Mouse (Mus musculus) embryonic facial prominence, embryonic 14.5 days (tissue): Measurements from ENCODE around the gene Rpl27. TPM values are rescaled to one million over a fixed set of nuclear protein-coding genes. Genes with fewer than 3 reads are reported as not detected.

Experiments
- ATAC-seq: fragments of 200-750 bp; cut with Nextera tagmentation; 2 replicates; pipeline ENCODE4 v1.8.0; 2017; ENCODE audit warnings: low read depth, moderate number of reproducible peaks, moderate TSS enrichment
- DNase-seq: peaks from one replicate; pipeline ENCODE4 v3.0.0-alpha.2; 2015; ENCODE audit warnings: low spot score
- H3K27ac ChIP-seq: fragments of 300-500 bp; sonication (generic); replicated peaks from 2 replicates; pipeline ENCODE4 v1.5.1; 2014; ENCODE audit warnings: low read depth, mild to moderate bottlenecking, low read length, moderate library complexity
- H3K27me3 ChIP-seq: fragments of 300-500 bp; sonication (generic); replicated peaks from 2 replicates; pipeline ENCODE4 v1.6.1; 2014; ENCODE audit warnings: low read length; ENCODE audit not compliant: control insufficient read depth, insufficient read depth
- H3K36me3 ChIP-seq: fragments of 300-500 bp; sonication (generic); 2 replicates; pipeline ENCODE4 v1.6.1; 2014; ENCODE audit warnings: low read length, mixed read lengths; ENCODE audit not compliant: control insufficient read depth, insufficient read depth
- H3K4me1 ChIP-seq: fragments of 300-500 bp; sonication (generic); 2 replicates; pipeline ENCODE4 v1.6.1; 2014; ENCODE audit warnings: antibody characterized with exemption, low read length; ENCODE audit not compliant: control insufficient read depth, insufficient read depth
- H3K4me2 ChIP-seq: fragments of 300-500 bp; sonication (generic); 2 replicates; pipeline ENCODE4 v1.6.1; 2014; ENCODE audit warnings: low read depth, mild to moderate bottlenecking, low read length, moderate library complexity, mixed read lengths
- H3K4me3 ChIP-seq: fragments of 300-500 bp; sonication (generic); 2 replicates; pipeline ENCODE4 v1.5.1; 2014; ENCODE audit warnings: low read depth, mild to moderate bottlenecking, low read length
- H3K9ac ChIP-seq: fragments of 300-500 bp; sonication (generic); 2 replicates; pipeline ENCODE4 v1.6.1; 2014; ENCODE audit warnings: low read depth, mild to moderate bottlenecking, low read length, moderate library complexity, mixed read lengths
- H3K9me3 ChIP-seq: fragments of 300-500 bp; sonication (generic); 2 replicates; pipeline ENCODE4 v1.6.1; 2016; ENCODE audit warnings: low read length; ENCODE audit not compliant: control insufficient read depth
- WGBS: fragments of 180-500 bp; shearing (Covaris S2); extraction: QIAGEN DNeasy Blood & Tissue Kit; methylation state at CpG from one replicate; pipeline ENCODE4 v1.1.7; 2014; 5-methylcytosine and 5-hydroxymethylcytosine counted together
- microRNA-seq: library from miRNA; unstranded; fragments of <30 nt; microRNA quantifications from one replicate; pipeline ENCODE4, GENCODE M21; 2016; ENCODE audit warnings: borderline number of aligned reads
- polyA plus RNA-seq: library from polyadenylated mRNA; unstranded; fragments of >200 nt; fragmentation: Nextera tagmentation; extraction: Ambion mirVana; gene quantifications from 2 replicates; pipeline ENCODE4 v1.2.1, GENCODE M21; 2014

The Rpl27 gene
- polyA plus RNA-seq, 1 experiment from 2014 or later, result 406 TPM

- Histone ChIP-seq H3K9ac (no peak overlapping the region), H3K36me3 (peaks cover 26% of the 10 kb centered on the region; the same call in 1 of the 2 replicates), H3K27ac (no peak overlapping the region), H3K27me3 (no peaks in the 10 kb centered on the region), H3K4me1 (no peaks in the 10 kb centered on the region), H3K9me3 (no peaks in the 10 kb centered on the region), H3K4me2 (no peak overlapping the region), H3K4me3 (no peak overlapping the region)
- no peak for DNase-seq
- 78% methylated on average over 6 of the region's 6 CpGs for WGBS
- no peak for ATAC-seq
Measured at GRCm38 (mm10) chr11:101486126-101486525, 44.0 kb downstream of the Rpl27 start.

Small RNA genes within 50 kb of the gene (microRNA-seq; reads per million reads assigned to microRNA genes)
- 0.83 reads per million for gene Mir6929

Other genes with a start within 250 kb of the Rpl27 start
- 14.8 and 15.5 TPM in 2 replicates for gene Ezh1, start 215.8 kb upstream of the Rpl27 start, polyA plus RNA-seq
- gene Ramp2, start 196.3 kb upstream of the Rpl27 start, polyA plus RNA-seq, result 128 and 154 TPM in 2 replicates
- 111 and 116 TPM in 2 replicates for gene Vps25, start 188.6 kb upstream of the Rpl27 start, polyA plus RNA-seq
- gene Wnk4, start 181.7 kb upstream of the Rpl27 start, polyA plus RNA-seq, result 10.7 and 11.9 TPM in 2 replicates
- 0.90 and 1.6 TPM in 2 replicates for gene Cntd1, start 163.3 kb upstream of the Rpl27 start, polyA plus RNA-seq
- 180 and 181 TPM in 2 replicates for gene Coa3, start 163.2 kb upstream of the Rpl27 start, polyA plus RNA-seq
- 134 and 139 TPM in 2 replicates for gene Becn1, start 140.0 kb upstream of the Rpl27 start, polyA plus RNA-seq
- gene Psme3, start 126.1 kb upstream of the Rpl27 start, polyA plus RNA-seq, result 98.0 and 106 TPM in 2 replicates
- gene Aoc2, start 117.2 kb upstream of the Rpl27 start, polyA plus RNA-seq, result 0.75 and 0.82 TPM in 2 replicates
- 2.0 and 2.4 TPM in 2 replicates for gene Aoc3, start 111.7 kb upstream of the Rpl27 start, polyA plus RNA-seq
- gene G6pc, start 74.7 kb upstream of the Rpl27 start, polyA plus RNA-seq, result not detected in 2 replicates
- gene Aarsd1, start 24.7 kb upstream of the Rpl27 start, polyA plus RNA-seq, result 43.4 and 59.3 TPM in 2 replicates
- 13.4 and 16.0 TPM in 2 replicates for gene Gm27029, start 17.5 kb upstream of the Rpl27 start, polyA plus RNA-seq
- 16.2 and 17.3 TPM in 2 replicates for gene Rundc1, start 17.2 kb upstream of the Rpl27 start, polyA plus RNA-seq
- 35.5 and 37.1 TPM in 2 replicates for gene Ptges3l, start 17.0 kb upstream of the Rpl27 start, polyA plus RNA-seq
- gene Ifi35, start 6.1 kb downstream of the Rpl27 start, polyA plus RNA-seq, result 14.1 and 14.3 TPM in 2 replicates
- 7.4 and 9.8 TPM in 2 replicates for gene Rnd2, start 22.7 kb downstream of the Rpl27 start, polyA plus RNA-seq
- 50.4 and 51.0 TPM in 2 replicates for gene Vat1, start 23.9 kb downstream of the Rpl27 start, polyA plus RNA-seq
- gene Brca1, start 109.7 kb downstream of the Rpl27 start, polyA plus RNA-seq, result 10.4 and 11.3 TPM in 2 replicates
- 63.6 and 70.6 TPM in 2 replicates for gene Nbr1, start 109.9 kb downstream of the Rpl27 start, polyA plus RNA-seq
- gene Tmem106a, start 139.9 kb downstream of the Rpl27 start, polyA plus RNA-seq, result 5.9 and 6.5 TPM in 2 replicates
- not detected in 2 replicates for gene Gm11634, start 157.0 kb downstream of the Rpl27 start, polyA plus RNA-seq
- gene Rdm1, start 184.9 kb downstream of the Rpl27 start, polyA plus RNA-seq, result 34.9 and 39.4 TPM in 2 replicates
- 4.2 and 4.7 TPM in 2 replicates for gene Arl4d, start 223.2 kb downstream of the Rpl27 start, polyA plus RNA-seq